Mouse (Mus musculus): ENCODE data around the gene Zp3.
A peak's percentile ranks its signal among the peaks of the same experiment; 100 is the strongest.

Gene Zp3

DNA sequence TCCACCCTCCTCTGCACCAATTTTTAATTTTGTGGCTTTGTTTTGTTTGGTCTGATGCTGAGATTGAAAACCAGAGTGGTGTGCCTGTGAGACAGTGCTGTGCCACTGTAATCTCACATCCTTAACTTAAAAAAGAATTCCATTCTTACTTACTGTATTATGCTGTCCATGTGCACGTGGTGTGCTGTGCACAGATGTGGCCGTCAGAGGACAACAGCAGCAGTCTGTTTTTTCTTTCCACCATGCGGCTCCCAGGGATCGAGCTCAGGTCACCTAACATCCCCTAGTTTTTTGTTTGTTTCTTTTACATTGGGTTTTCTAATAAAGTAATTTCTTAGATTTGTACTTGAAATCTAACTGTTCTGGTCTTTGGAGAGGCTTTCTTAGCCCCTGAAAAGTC lies 24.6 kb downstream of the Zp3 start:
- no peak for DNase-seq (ENCODE audit: low spot score)

DNA sequence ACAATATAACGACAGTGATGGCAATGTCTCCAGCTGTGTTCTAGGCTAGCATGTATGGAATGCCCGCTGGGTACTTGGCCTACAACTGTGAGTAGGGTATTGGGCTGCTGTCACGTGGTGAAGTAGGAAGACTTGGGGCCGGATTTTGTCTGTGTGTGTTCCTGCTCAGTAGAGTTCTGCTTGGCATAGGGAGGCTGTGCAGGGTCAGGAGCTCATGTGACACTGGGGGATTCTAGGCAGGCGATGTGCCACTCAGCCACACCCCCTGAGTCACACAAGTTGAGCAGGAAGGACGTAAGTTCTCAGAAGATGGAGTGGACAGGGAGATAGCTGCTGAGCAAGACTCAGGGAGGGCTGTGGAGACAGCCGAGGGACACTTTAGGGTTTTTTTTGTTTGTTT lies 27.8 kb downstream of the Zp3 start:
- no peak for DNase-seq (ENCODE audit: low spot score)

DNA sequence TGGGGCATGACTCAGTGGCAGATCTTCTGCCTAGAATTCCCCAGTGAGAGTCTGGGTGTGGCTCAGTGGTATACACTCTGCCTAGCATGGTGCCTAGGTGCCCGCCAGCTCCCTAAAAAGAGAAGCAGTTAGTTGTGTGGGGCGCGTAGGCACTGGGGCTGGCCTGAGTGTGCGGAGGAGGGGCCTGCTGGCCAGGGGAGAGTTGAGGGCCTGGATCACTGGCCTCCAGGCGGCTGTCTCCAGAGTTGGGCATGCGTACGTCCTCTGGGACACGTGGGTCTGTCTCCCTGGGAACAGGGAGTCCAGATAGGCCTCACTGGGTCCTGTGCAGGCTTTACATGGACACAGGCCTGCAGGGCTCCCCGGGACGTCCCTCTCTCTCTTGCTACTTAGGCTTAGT lies 35.0 kb downstream of the Zp3 start:
- peak; percentile 67 for DNase-seq (ENCODE audit: low spot score)

DNA sequence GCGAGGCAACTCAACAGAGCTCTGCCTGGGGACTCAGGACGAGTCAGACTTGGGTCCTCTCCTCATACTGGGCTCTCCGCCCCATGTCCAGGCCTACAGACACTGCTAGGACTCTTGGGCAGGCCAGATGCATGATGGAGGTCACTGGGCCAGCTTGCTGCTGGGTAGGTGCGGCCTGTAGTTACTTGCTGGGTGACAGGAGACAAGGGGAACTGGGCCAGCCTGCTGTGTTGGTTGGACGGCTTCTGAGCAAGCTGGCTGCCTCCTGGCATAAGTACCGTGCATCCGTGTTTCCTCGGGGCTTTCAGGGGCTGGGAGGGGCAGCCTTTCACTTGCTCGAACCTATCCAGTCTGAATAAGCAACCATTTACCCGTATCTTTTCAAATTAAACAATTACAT lies 35.7 kb downstream of the Zp3 start:
- peak; percentile 19 for DNase-seq (ENCODE audit: low spot score)

DNA sequence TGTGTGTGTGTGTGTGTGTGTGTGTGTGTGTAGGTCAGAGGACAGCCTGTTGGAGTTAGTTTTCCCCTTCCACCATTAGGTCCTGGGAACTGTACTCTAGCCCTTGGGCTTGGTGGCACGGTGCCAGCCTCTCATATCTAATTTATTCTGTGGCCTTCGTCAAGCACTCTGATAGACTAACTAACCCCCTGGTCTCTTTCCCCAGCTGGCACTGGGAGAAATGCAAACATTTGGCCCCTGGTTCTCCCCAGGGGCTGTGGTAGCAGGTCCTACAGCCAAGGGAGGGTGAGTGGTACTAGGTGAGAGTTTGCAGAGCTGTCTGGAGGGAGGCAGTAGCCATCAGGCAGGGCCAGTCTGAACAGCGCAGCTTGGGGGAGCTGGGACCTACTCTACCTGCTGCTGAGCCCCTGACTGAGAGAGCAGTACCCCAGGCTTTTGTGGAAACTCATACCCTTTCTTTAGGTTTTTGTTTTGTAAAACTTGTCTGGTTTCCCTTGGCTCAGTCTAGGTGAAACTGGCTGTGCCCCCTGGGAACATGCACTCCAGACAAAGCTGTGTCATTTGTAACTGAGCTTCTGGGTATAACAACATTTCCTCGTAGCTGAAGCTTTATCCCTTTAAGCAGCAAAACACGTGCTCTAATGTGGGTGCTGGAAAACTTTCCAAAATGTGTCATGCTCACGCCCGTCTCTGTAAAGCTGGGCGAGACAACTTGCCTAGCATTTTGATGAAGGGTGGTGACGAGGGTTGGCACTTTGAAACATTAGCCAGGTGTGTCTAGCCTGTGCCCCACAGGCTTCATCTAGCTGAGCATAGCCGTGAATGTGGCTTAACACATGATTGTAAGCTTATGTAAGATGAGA lies 36.3 kb downstream of the Zp3 start:
- peak; percentile 78 for DNase-seq (ENCODE audit: low spot score)

DNA sequence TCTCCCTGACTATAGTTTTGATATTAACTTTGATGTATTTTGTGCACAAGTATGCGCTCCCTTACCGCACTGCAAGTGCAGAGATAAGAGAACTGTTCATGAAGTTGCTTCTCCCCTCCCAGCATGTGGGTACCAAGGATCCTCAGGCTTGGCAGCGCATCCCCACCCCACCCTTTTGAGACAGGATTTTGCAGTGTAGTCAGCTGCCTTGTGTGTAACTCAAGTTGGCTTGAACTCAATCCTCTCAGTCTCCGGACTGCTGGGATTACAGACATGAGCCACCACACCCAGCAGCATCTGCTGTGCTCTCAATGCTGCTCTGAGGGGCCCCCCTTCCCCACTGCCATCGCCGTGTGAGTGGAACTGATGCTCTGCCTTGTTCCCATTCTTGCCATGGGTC lies 37.4 kb downstream of the Zp3 start:
- DNase-seq (ENCODE audit: low spot score): no peak

DNA sequence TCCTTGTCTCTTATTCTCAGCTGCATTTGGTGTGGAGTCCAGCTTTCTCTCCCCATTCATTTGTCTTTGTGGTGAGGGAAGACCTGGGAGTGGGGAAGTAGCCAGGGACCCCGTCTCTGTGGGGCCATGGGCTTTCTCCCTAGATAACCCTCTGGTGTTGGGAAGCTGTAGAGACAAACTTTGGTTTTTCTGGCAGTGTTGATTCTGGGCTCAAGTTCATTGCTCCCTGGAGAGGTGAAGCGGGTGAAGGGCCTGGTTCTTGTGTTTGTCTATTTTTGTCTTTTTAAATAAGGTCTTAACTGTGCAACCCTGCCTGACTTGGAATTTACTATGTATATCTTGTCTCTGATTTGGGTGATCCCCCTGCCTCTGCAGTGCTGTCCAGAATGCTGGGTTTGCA lies 38.8 kb downstream of the Zp3 start:
- no peak for DNase-seq (ENCODE audit: low spot score)

DNA sequence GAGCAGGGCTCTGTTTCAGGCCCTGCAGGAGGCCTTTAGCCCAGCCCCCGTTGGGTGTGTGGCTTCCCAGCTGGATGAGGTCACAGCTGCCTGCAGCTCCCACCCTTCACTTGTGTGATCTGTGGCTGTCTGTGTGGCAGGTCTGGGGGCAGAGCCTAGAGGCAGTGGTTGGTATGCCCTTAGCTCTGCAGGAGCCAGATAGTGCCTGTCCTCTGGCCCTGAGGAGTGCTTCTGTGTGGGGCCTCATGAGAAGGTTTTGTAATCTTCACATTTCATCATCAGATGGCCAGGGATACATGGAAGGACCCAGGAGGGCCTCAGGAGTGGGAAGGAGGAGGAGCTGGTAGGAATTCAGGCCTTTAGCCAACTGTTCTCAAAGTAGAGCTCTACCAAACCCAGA lies 40.0 kb downstream of the Zp3 start:
- peak; percentile 20 for DNase-seq (ENCODE audit: low spot score)

DNA sequence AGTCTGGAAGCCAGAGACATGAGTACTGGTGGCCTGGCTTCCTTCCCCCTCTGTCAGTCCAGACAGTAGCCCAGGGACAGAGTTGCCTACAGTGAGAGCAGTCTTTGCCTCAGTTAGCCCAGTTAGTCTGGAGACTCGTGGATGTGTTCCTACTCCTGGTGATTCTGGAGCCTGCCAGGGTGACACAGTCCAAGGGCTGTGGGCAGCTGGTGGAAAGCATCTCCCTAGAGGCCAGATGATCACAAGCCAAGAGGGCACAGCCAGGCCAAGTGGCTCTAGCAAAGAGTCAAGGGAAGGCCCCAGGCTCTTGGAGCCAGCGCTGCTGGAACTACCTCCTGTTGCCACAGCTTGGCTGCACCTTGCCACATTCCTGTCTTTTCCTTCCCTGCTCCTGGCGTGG lies 45.8 kb downstream of the Zp3 start:
- DNase-seq (ENCODE audit: low spot score): peak; percentile 23

DNA sequence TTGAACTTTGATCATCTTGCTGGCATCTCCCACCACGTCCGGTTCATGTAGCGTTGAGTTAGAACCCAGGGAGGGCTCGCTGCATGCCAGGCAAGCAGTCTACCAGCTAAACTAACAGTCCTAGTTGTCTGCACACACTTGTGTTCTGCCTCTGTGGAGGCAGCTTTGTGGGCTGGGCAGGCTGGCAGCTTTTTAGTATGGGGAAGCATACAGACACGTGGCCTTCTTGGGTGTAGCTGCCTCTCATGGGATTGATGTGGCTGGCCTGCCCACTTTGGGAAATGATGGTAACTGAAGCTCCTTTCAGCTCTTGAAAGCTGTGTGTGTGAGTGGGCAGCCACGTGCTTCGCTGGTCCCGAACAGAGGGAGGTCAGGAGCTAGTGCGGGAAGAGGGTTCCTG lies 47.0 kb downstream of the Zp3 start:
- no peak for DNase-seq (ENCODE audit: low spot score)

DNA sequence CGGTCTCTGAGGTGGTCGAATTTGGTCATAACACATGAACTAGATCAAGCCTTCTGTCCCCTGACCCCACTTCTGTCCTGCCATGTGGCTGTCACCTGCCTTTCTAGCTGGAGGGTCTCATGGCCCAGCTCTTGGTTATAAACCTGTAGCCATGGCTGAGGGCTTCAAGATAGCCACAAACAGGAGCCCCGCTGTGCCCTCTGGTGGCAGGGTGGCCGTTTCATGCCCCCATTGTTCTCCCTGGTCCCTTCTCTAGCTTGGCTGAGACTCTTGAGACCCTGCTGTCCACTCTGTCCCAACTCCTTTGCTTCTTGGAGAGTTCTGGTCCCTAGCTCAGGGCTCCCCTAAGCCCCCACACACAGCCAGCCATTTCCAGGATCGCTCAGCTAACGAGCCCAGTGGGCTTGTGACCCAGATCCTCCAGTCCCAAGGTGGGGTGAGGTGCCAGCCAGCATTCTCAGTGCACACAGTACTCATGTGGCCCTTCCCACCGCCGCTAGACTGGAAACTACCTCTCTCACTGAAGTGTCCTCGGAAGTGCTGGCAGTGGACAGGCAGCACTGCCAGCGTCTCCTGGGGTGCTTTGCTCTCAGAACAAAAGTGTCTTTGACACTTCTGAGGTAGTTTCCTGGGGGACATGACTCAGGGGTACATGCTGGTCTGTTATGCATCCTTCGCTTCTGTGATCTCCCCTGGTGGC lies 47.9 kb downstream of the Zp3 start:
- no peak for DNase-seq (ENCODE audit: low spot score)

DNA sequence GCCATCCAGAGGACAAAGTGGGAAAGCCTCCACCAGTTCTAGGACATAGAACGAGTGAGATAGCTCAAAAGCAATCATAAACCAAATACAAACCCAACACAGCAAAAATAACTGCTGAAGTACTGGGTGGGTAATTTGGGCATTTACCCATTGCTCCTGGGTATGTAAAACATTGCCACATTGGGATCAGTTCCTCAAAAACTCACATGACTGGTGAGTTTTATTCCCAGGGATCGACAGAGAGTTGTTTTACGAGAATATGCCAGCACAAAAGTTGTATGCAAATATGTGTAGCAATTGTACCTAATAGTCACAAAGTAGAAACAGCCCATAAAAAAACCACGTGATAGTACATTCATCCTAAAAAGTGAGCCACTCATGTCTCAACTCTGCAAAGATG lies 55.0 kb downstream of the Zp3 start:
- no peak for DNase-seq (ENCODE audit: low spot score)

DNA sequence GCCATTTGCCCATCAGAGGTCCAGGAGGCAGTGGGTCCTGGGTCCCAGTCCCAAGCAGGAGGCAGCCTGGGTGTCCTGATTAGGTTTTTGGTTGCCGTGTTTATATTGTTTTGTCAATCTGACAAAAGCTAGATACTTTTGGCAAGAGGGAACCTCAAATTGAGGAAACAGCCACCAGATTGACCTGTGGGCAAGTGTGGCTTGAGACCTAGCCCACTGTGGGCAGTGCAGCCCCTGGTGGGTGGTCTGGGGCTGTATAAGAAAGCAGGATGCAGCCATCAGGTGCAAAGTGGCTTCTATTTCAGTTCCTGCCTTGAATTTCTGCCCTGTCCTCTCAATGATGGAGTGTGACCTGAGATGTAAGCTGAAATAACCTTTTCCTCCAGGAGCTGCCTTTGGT lies 55.4 kb downstream of the Zp3 start:
- DNase-seq (ENCODE audit: low spot score): no peak

DNA sequence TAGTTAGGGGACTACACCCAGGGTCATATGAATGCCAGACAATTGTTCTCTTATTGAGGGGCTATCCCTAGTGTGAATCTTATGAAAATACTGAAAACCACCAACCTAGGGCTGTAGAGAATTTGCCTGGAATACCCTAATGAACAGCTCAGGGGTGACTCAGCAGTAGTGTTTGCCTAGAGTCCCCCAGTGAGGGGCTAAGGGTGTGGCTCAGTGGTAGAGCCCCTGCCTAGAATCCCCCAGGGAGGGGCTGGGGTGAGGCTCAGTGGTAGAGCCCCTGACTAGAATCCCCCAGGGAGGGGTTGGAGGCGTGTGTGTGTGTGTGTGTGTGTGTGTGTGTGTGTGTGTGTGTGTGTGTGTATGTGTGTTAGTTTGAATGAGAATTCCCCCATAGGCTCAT lies 56.8 kb downstream of the Zp3 start:
- no peak for DNase-seq (ENCODE audit: low spot score)

All from ovary, postnatal 36 days (tissue).